Mouse (Mus musculus): ENCODE data around the gene Fkbp1a. TPM values are rescaled to one million over a fixed set of nuclear protein-coding genes. Genes with fewer than 3 reads are reported as not detected.

The Fkbp1a gene
- polyA plus RNA-seq, 1 experiment = 289 TPM

GRCm38 (mm10) chr2:151575119-151575698 is 32.9 kb downstream of the Fkbp1a start:
- TF ChIP-seq GATA1 (IDR thresholded peaks at IDR 0.05; ENCODE audit: low read length) = no peak

- TF ChIP-seq GATA1 (IDR thresholded peaks at IDR 0.05; ENCODE audit: low read length) = no peak
These were observed 33.6 kb downstream of the Fkbp1a start for GRCm38 (mm10) chr2:151575699-151576389.

GRCm38 (mm10) chr2:151579183-151579582 is 36.9 kb downstream of the Fkbp1a start:
- TF ChIP-seq GATA1 (IDR thresholded peaks at IDR 0.05; ENCODE audit: low read length) = no peak

GRCm38 (mm10) chr2:151580945-151581344 is 38.7 kb downstream of the Fkbp1a start:
- TF ChIP-seq GATA1 (IDR thresholded peaks at IDR 0.05; ENCODE audit: low read length) = no peak

- TF ChIP-seq GATA1 (IDR thresholded peaks at IDR 0.05; ENCODE audit: low read length) = no peak
These were observed 43.7 kb downstream of the Fkbp1a start for GRCm38 (mm10) chr2:151585934-151586333.

- no peak for TF ChIP-seq GATA1 (IDR thresholded peaks at IDR 0.05; ENCODE audit: low read length)
These were observed 44.5 kb downstream of the Fkbp1a start for GRCm38 (mm10) chr2:151586807-151587206.

- TF ChIP-seq GATA1 (IDR thresholded peaks at IDR 0.05; ENCODE audit: low read length) = no peak
These were observed 45.0 kb downstream of the Fkbp1a start for GRCm38 (mm10) chr2:151587306-151587705.

- no peak for TF ChIP-seq GATA1 (IDR thresholded peaks at IDR 0.05; ENCODE audit: low read length)
These were observed 55.8 kb downstream of the Fkbp1a start for GRCm38 (mm10) chr2:151598068-151598467.

- no peak for TF ChIP-seq GATA1 (IDR thresholded peaks at IDR 0.05; ENCODE audit: low read length)
These were observed 59.8 kb downstream of the Fkbp1a start for GRCm38 (mm10) chr2:151602106-151602505.

GRCm38 (mm10) chr2:151603630-151604029 is 61.3 kb downstream of the Fkbp1a start:
- TF ChIP-seq GATA1 (IDR thresholded peaks at IDR 0.05; ENCODE audit: low read length) = no peak

- no peak for TF ChIP-seq GATA1 (IDR thresholded peaks at IDR 0.05; ENCODE audit: low read length)
These were observed 63.2 kb downstream of the Fkbp1a start for GRCm38 (mm10) chr2:151605437-151605987.

GRCm38 (mm10) chr2:151608435-151608834 is 66.2 kb downstream of the Fkbp1a start:
- no peak for TF ChIP-seq GATA1 (IDR thresholded peaks at IDR 0.05; ENCODE audit: low read length)

- TF ChIP-seq GATA1 (IDR thresholded peaks at IDR 0.05; ENCODE audit: low read length) = no peak
These were observed 67.7 kb downstream of the Fkbp1a start for GRCm38 (mm10) chr2:151609974-151610373.

Other genes with a start within 250 kb of the Fkbp1a start
- not detected in 2 replicates for gene 4921509C19Rik, start 66.3 kb upstream of the Fkbp1a start, polyA plus RNA-seq (2012)
- gene Nsfl1c, start 48.3 kb upstream of the Fkbp1a start, polyA plus RNA-seq (2012) = 140 and 173 TPM in 2 replicates
- gene Sdcbp2, start 30.1 kb downstream of the Fkbp1a start, polyA plus RNA-seq (2012) = 0.16 TPM in 1 of 2 replicates, not detected in the other
- gene Snph, start 90.1 kb downstream of the Fkbp1a start, polyA plus RNA-seq (2012) = not detected in 2 replicates
- not detected in 2 replicates for gene Rad21l, start 126.0 kb downstream of the Fkbp1a start, polyA plus RNA-seq (2012)
- not detected in 2 replicates for gene Tmem74b, start 159.5 kb downstream of the Fkbp1a start, polyA plus RNA-seq (2012)
- gene Psmf1, start 201.7 kb downstream of the Fkbp1a start, polyA plus RNA-seq (2012) = 8.4 and 60.5 TPM in 2 replicates